Mouse (Mus musculus) midbrain, postnatal 0 days (tissue): ENCODE results near the gene Zbed6. TPM values are rescaled to one million over a fixed set of nuclear protein-coding genes. Genes with fewer than 3 reads are reported as not detected.

Source experiments
- ATAC-seq: fragments of 200-750 bp; cut with Nextera tagmentation; 2 replicates; pipeline ENCODE4 v1.8.0; 2017; ENCODE audit warnings: moderate number of reproducible peaks, mild to moderate bottlenecking, moderate TSS enrichment, moderate library complexity; ENCODE audit not compliant: low FRiP score
- DNase-seq: peaks from one replicate; pipeline ENCODE4 v3.0.0-alpha.2; 2015; ENCODE audit warnings: low spot score
- H3K27ac ChIP-seq: fragments of 300-500 bp; sonication (generic); 2 replicates; pipeline ENCODE4 v1.5.1; 2014; ENCODE audit warnings: low read depth, mild to moderate bottlenecking, low read length, mixed read lengths
- H3K27me3 ChIP-seq: fragments of 300-500 bp; sonication (generic); 2 replicates; pipeline ENCODE4 v1.6.1; 2014; ENCODE audit warnings: low read length, control low read depth, mixed read lengths; ENCODE audit not compliant: insufficient read depth
- H3K36me3 ChIP-seq: fragments of 300-500 bp; sonication (generic); 2 replicates; pipeline ENCODE4 v1.6.1; 2014; ENCODE audit warnings: low read length, control low read depth, mixed read lengths; ENCODE audit not compliant: insufficient read depth
- H3K4me1 ChIP-seq: fragments of 300-500 bp; sonication (generic); 2 replicates; pipeline ENCODE4 v1.6.1; 2014; ENCODE audit warnings: mild to moderate bottlenecking, control low read depth, antibody characterized with exemption, low read length, mixed read lengths; ENCODE audit not compliant: insufficient read depth
- H3K4me2 ChIP-seq: fragments of 300-500 bp; sonication (generic); 2 replicates; pipeline ENCODE4 v1.6.1; 2014; ENCODE audit warnings: low read depth, mild to moderate bottlenecking, low read length, mixed read lengths; ENCODE audit not compliant: poor library complexity, severe bottlenecking
- H3K4me3 ChIP-seq: fragments of 300-500 bp; sonication (generic); 2 replicates; pipeline ENCODE4 v1.5.1; 2014; ENCODE audit warnings: low read depth, mild to moderate bottlenecking, low read length, moderate library complexity
- H3K9ac ChIP-seq: fragments of 300-500 bp; sonication (generic); replicated peaks from 2 replicates; pipeline ENCODE4 v1.6.1; 2014; ENCODE audit warnings: mild to moderate bottlenecking, low read length, moderate library complexity, mixed read lengths; ENCODE audit not compliant: poor library complexity, severe bottlenecking
- H3K9me3 ChIP-seq: fragments of 300-500 bp; sonication (generic); 2 replicates; pipeline ENCODE4 v1.6.1; 2016; ENCODE audit warnings: low read length, control low read depth
- CTCF ChIP-seq: IDR thresholded peaks from 2 replicates; pipeline ENCODE4 v1.5.1; 2016; ENCODE audit warnings: antibody characterized with exemption, mild to moderate bottlenecking
- WGBS: fragments of 180-500 bp; shearing (Covaris S2); extraction: QIAGEN DNeasy Blood & Tissue Kit; methylation state at CpG from one replicate; pipeline ENCODE4 v1.1.7; 2014; 5-methylcytosine and 5-hydroxymethylcytosine counted together
- polyA plus RNA-seq: library from polyadenylated mRNA; unstranded; fragments of >200 nt; fragmentation: Nextera tagmentation; extraction: Ambion mirVana; gene quantifications from 2 replicates; pipeline ENCODE4 v1.2.1, GENCODE M21; 2015
- total RNA-seq: library from RNA; depleted of rRNA; stranded (reverse); fragments of >200 nt; gene quantifications from 2 replicates; pipeline ENCODE4 v1.2.3, GENCODE M21; 2014

Gene Zbed6
- total and polyA plus RNA-seq, 2 experiments from 2014 or later = 0.23 to 6.6 TPM

DNA sequence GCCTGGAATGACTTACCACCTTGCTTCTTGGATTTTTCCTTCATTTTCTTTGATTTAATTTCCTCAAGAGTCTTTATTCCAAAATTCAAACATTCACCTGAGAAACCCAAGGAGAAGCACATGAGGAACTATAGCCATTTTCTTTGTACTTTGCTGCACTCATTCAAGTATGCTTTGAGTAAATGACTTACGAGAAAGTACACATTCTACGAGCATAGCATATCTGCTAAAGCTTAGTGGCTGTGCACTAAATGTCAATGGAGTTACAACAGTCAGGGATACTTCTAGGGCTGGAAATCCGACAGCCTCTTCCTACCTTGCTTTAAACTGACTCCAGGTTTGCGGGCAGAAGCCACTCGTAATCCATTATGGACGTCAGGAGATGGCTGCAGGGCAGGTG is 22.2 kb downstream of the Zbed6 start:
- no peak overlapping the region for H3K9ac ChIP-seq
- H3K36me3 ChIP-seq = peaks cover 65% of the 10 kb centered on the region
- TF ChIP-seq CTCF = no peak
- H3K4me3 ChIP-seq = no peak overlapping the region
- WGBS = 92% methylated on average over 6 of the region's 6 CpGs
- H3K27ac ChIP-seq = no peak overlapping the region
- ATAC-seq (no peak), DNase-seq (no peak)
- no peaks in the 10 kb centered on the region for H3K27me3 ChIP-seq
- H3K9me3 ChIP-seq = no peaks in the 10 kb centered on the region
- no peaks in the 10 kb centered on the region for H3K4me1 ChIP-seq
- no peak overlapping the region for H3K4me2 ChIP-seq

DNA sequence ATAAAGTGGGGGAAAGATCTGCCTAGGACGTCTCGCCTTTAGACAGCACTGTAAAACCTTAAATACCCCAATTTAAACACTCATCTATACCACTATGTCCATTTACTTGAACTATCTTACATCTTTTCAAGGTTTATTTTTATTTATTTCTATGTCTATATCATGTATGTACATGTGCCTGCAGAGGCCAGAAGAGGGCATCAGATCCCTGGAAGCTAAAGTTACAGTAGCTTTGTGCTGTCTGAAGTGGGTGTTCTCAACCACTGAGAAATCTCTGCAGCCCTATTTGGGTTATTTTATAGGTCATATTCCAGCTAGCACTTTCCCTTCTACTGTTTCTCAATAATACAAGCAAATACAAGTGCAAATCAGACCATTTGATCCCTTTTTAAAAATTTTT is 28.5 kb downstream of the Zbed6 start:
- Histone ChIP-seq H3K27me3 (no peaks in the 10 kb centered on the region), H3K4me3 (no peak overlapping the region), H3K27ac (no peak overlapping the region), H3K36me3 (peaks cover 64% of the 10 kb centered on the region), H3K9me3 (no peaks in the 10 kb centered on the region), H3K4me2 (no peak overlapping the region), H3K4me1 (no peaks in the 10 kb centered on the region), H3K9ac (no peak overlapping the region)
- TF ChIP-seq CTCF = peak; percentile 67
- 95% methylated on average over 2 of the region's 2 CpGs for WGBS
- DNase-seq (peak; percentile 32), ATAC-seq (no peak)

DNA sequence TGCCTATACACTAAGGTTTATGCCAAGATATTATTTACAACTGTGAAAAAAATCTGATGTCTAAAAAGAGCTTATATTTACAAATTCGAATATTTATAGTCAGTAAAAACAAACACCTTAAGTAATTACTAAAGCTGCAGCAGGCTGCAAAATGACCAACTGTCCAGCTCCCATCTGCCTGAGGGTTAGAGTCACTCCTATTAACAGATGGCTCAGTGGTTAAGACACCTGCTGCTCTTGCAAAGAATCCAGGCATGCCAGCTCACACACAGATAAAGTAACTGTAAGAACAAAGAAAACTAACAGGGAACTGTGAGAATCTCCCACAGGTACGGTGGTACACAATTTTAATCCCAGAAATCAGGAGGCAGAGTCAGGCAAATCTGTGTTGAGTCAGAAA is 35.6 kb downstream of the Zbed6 start:
- WGBS = 78% methylated on average over 2 of the region's 2 CpGs
- no peak for DNase-seq
- no peaks in the 10 kb centered on the region for H3K4me1 ChIP-seq
- TF ChIP-seq CTCF = no peak
- no peaks in the 10 kb centered on the region for H3K27me3 ChIP-seq
- ATAC-seq = no peak
- no peak overlapping the region for H3K9ac ChIP-seq
- H3K4me2 ChIP-seq = no peak overlapping the region
- H3K4me3 ChIP-seq = no peak overlapping the region
- H3K27ac ChIP-seq = no peak overlapping the region
- no peaks in the 10 kb centered on the region for H3K9me3 ChIP-seq
- H3K36me3 ChIP-seq = peaks cover 62% of the 10 kb centered on the region

DNA sequence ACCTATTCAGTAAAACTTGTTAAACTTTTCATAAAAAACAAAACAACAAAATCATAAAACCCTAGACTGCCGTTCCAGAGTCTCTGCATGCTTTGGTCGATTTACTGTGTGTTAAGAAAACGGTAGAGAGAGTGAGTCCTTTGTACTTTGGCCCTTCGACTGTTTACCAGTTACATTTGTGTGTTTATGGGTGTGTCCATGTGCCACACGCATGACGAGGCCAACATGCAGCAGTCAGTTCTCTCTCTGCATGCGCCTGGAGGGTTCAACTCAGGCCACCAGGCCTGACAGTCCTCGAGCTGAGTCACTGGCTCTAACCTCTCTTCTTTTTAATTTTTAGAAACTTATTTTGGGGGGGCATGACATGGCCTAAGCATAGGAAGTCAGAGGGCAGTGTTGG is 42.4 kb downstream of the Zbed6 start:
- no peaks in the 10 kb centered on the region for H3K9me3 ChIP-seq
- H3K9ac ChIP-seq = no peak overlapping the region
- no peak for TF ChIP-seq CTCF
- ATAC-seq (no peak), DNase-seq (no peak)
- 88% methylated on average over 8 of the region's 8 CpGs for WGBS
- no peaks in the 10 kb centered on the region for H3K27me3 ChIP-seq
- H3K27ac ChIP-seq = no peak overlapping the region
- no peak overlapping the region for H3K4me3 ChIP-seq
- peaks cover 27% of the 10 kb centered on the region for H3K36me3 ChIP-seq
- no peak overlapping the region for H3K4me2 ChIP-seq
- H3K4me1 ChIP-seq = no peaks in the 10 kb centered on the region

DNA sequence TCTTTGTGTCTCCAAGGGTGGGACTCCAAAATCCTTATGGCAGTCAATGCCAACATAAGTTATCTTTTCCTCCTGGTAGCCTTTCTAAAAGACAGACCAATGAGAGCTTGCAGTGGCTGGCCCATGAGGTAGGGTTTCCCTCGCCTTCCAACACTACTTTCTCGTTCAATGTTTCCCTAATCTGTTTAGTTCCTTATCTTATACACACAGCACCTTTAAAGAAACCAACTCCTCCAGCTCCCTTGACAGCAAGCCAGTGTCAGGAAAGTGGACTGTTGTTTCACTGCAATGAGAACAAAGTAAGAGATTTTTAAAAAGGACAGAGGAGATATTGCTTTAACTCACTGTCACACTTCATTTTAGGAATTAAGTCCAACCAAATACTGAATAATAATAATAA is 42.8 kb downstream of the Zbed6 start:
- Histone ChIP-seq H3K4me2 (no peak overlapping the region), H3K9me3 (no peaks in the 10 kb centered on the region), H3K27ac (no peak overlapping the region), H3K4me1 (no peaks in the 10 kb centered on the region), H3K27me3 (no peaks in the 10 kb centered on the region), H3K9ac (no peak overlapping the region), H3K36me3 (peaks cover 23% of the 10 kb centered on the region), H3K4me3 (no peak overlapping the region)
- WGBS = 80% methylated on average over 2 of the region's 2 CpGs
- ATAC-seq (no peak), DNase-seq (no peak)
- no peak for TF ChIP-seq CTCF

DNA sequence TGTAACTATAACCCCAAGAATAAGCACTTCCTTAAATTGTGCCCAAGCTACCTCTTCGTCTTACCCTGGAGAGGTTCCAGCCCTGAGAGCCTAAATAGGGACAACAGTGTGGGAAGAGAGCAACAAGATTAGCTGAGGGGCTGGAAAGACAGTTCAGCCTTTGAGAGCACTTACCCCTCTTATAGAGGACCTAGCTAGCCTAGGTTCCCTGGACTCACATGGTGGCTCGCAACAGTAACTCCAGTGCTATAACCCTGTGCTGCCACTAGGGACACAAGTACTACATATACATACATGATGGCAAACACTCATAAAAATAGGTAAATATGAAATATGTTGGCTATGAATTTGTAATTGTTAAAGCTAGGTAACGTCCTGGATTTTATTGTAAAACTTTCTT is 46.9 kb downstream of the Zbed6 start:
- no peaks in the 10 kb centered on the region for H3K27me3 ChIP-seq
- H3K4me3 ChIP-seq = no peak overlapping the region
- 76% methylated on average over 3 of the region's 3 CpGs for WGBS
- peak; percentile 60 for TF ChIP-seq CTCF
- DNase-seq (no peak), ATAC-seq (no peak)
- H3K4me1 ChIP-seq = no peaks in the 10 kb centered on the region; the same call in 1 of the 2 replicates
- 0 out of 2 replicates have a peak overlapping the region, but pooled peaks have one; percentile 13 for H3K9ac ChIP-seq
- no peak overlapping the region for H3K4me2 ChIP-seq
- no peaks in the 10 kb centered on the region for H3K9me3 ChIP-seq
- H3K27ac ChIP-seq = no peak overlapping the region
- H3K36me3 ChIP-seq = peaks cover 2% of the 10 kb centered on the region; the same call in 1 of the 2 replicates
